12 mouse cellular contexts compared by ENCODE assay signal in the genomic region with DNA sequence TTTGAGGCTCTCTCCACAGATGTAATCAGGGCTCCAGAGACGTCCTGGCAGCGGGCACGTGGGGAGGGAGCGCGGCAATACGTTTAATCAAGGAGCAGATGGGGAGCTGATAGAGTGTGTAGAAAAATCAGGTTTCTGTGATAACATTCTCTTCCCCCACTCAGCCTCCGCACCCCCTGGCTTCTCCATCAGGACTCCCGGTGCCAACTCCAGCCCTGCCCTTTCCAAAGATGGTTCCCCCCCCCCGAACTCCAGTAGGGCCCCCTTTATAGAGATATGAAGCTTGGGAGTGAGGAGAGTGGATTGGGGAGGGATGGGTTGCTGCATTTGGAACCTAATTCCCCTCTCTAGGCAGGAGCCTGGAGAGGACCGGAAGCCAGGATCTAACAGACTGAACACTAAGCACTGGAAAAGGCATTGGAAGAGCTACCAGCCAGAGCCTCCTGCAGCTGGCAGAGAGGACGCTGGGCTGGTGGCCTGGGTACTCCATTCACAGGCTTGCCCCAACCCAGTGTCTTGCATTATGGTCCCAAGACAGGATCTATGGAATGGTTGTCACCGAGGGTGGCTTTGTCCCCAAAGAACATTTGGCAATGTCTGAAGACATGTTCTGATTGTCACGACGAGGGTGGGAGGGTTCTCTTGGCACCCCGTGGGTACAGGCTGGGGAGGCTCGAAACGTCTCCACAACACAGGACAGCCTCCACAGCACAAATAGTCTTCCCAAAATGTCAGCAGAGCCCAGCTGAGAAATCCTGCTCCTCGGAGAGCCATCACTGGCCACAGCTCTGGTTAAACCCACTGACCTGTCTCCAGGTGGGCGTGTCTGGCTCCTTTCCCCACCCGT.
DNase-seq lines count a peak whose midpoint lies in the region; ATAC-seq and TF ChIP-seq lines count a peak whose summit lies in the region.
"Had no signal": no experiment of that assay in that cellular context is flagged by ENCODE, and none has a peak within 500 bp of the region (broad histone marks: within the 10 kb centered on the region; RNA-seq: fewer than 3 reads in every experiment).

No protein-coding gene starts in this region.

- peak overlapping the region; percentile 55; the same call in 1 of the 2 replicates for H3K27ac ChIP-seq in forebrain, embryonic 14.5 days (ENCODE audit: low read depth, low read length)
- H3K27ac ChIP-seq in midbrain, postnatal 0 days (ENCODE audit: low read depth, low read length) = no peak overlapping the region
- H3K27ac ChIP-seq in intestine, postnatal 0 days (ENCODE audit: low read depth, low read length) = no peak overlapping the region
- H3K27ac ChIP-seq: kidney, postnatal 0 days had no signal

- no peaks in the 10 kb centered on the region for H3K36me3 ChIP-seq in forebrain, embryonic 14.5 days (ENCODE audit: control insufficient read depth, insufficient read depth, low read length)
- no peaks in the 10 kb centered on the region for H3K36me3 ChIP-seq in midbrain, postnatal 0 days (ENCODE audit: insufficient read depth, low read length)
- H3K36me3 ChIP-seq in intestine, postnatal 0 days (ENCODE audit: control insufficient read depth, insufficient read depth) = no peaks in the 10 kb centered on the region
- H3K36me3 ChIP-seq: limb, embryonic 13.5 days; midbrain, embryonic 12.5 days had no signal

- H3K4me1 ChIP-seq in forebrain, embryonic 14.5 days (ENCODE audit: control insufficient read depth, insufficient read depth, low read length) = 0 out of 2 replicates have a peak, but pooled peaks cover 3% of the 10 kb centered on the region
- no peaks in the 10 kb centered on the region for H3K4me1 ChIP-seq in midbrain, postnatal 0 days (ENCODE audit: insufficient read depth, low read length)
- no peaks in the 10 kb centered on the region for H3K4me1 ChIP-seq in intestine, postnatal 0 days (replicated peaks; ENCODE audit: control insufficient read depth, insufficient read depth, low read length)
- H3K4me1 ChIP-seq: limb, embryonic 13.5 days had no signal

- H3K9me3 ChIP-seq in forebrain, embryonic 14.5 days (replicated peaks; ENCODE audit: control insufficient read depth, low read length) = no peaks in the 10 kb centered on the region
- no peaks in the 10 kb centered on the region for H3K9me3 ChIP-seq in midbrain, postnatal 0 days (ENCODE audit: low read length)
- H3K9me3 ChIP-seq in intestine, postnatal 0 days (ENCODE audit: control insufficient read depth) = no peaks in the 10 kb centered on the region
- H3K9me3 ChIP-seq: limb, embryonic 13.5 days; midbrain, embryonic 12.5 days had no signal

- peak; percentile 77 for ATAC-seq in forebrain, embryonic 14.5 days
- ATAC-seq in frontal cortex, adult (ENCODE audit: low TSS enrichment) = peak; percentile 80
- no peak for ATAC-seq in midbrain, postnatal 0 days (ENCODE audit: low FRiP score)
- no peak for ATAC-seq in intestine, postnatal 0 days
- ATAC-seq in activated CD4-positive, CD25-positive, alpha-beta regulatory T cell, adult 4 months = no peak

- no peaks in the 10 kb centered on the region for H3K27me3 ChIP-seq in forebrain, embryonic 14.5 days (replicated peaks; ENCODE audit: control insufficient read depth, insufficient read depth, low read length)
- H3K27me3 ChIP-seq in midbrain, postnatal 0 days (ENCODE audit: insufficient read depth, low read length) = no peaks in the 10 kb centered on the region
- no peaks in the 10 kb centered on the region for H3K27me3 ChIP-seq in intestine, postnatal 0 days (replicated peaks; ENCODE audit: control insufficient read depth, insufficient read depth, low read length)
- H3K27me3 ChIP-seq: limb, embryonic 13.5 days had no signal

- 72% methylated on average over 20 of the region's 20 CpGs for WGBS in forebrain, embryonic 14.5 days
- 69% methylated on average over 20 of the region's 20 CpGs for WGBS in midbrain, postnatal 0 days
- WGBS in intestine, postnatal 0 days = 80% methylated on average over 20 of the region's 20 CpGs

- H3K4me3 ChIP-seq in forebrain, embryonic 14.5 days (ENCODE audit: low read depth, low read length) = no peak overlapping the region
- no peak overlapping the region for H3K4me3 ChIP-seq in midbrain, postnatal 0 days (ENCODE audit: low read depth, low read length)
- no peak overlapping the region for H3K4me3 ChIP-seq in intestine, postnatal 0 days (ENCODE audit: low read depth, low read length)
- H3K4me3 ChIP-seq: erythroblast, embryonic 14.5 days; limb, embryonic 13.5 days; midbrain, embryonic 12.5 days had no signal

- no peak overlapping the region for H3K9ac ChIP-seq in forebrain, embryonic 14.5 days (ENCODE audit: low read length)
- H3K9ac ChIP-seq in midbrain, postnatal 0 days (replicated peaks; ENCODE audit: low read length, poor library complexity, severe bottlenecking) = no peak overlapping the region
- H3K9ac ChIP-seq in intestine, postnatal 0 days (ENCODE audit: low read depth, low read length) = no peak overlapping the region
- H3K9ac ChIP-seq: limb, embryonic 13.5 days; lung, embryonic 14.5 days; midbrain, embryonic 12.5 days had no signal

- no peak for TF ChIP-seq CTCF in midbrain, postnatal 0 days (IDR thresholded peaks at IDR 0.05)
- TF ChIP-seq CTCF in intestine, postnatal 0 days (IDR thresholded peaks at IDR 0.05; ENCODE audit: low read depth) = no peak

- DNase-seq in forebrain, embryonic 14.5 days (ENCODE audit: low spot score) = peak; percentile 63
- DNase-seq in layer of hippocampus, adult 9-10 months (ENCODE audit: low spot score) = peak; percentile 30
- DNase-seq in midbrain, postnatal 0 days (ENCODE audit: low spot score) = peak; percentile 34
- DNase-seq in spleen, adult 18-20 months = no peak
- DNase-seq: lung, embryonic 14.5 days had no signal

- no peak overlapping the region for H3K4me2 ChIP-seq in forebrain, embryonic 14.5 days (ENCODE audit: low read length)
- no peak overlapping the region for H3K4me2 ChIP-seq in midbrain, postnatal 0 days (ENCODE audit: low read depth, low read length, poor library complexity, severe bottlenecking)
- no peak overlapping the region for H3K4me2 ChIP-seq in intestine, postnatal 0 days (replicated peaks; ENCODE audit: low read depth)
- H3K4me2 ChIP-seq: limb, embryonic 13.5 days; lung, embryonic 14.5 days; midbrain, embryonic 12.5 days had no signal

Comparison
In these comparisons a context has a peak if more than half of its experiments do, and no peak if none do; other contexts are left out.
1. ATAC-seq: peak in forebrain, embryonic 14.5 days (single experiment) and frontal cortex, adult (single experiment); none in midbrain, postnatal 0 days (single experiment), intestine, postnatal 0 days (single experiment) and activated CD4-positive, CD25-positive, alpha-beta regulatory T cell, adult 4 months (single experiment).
2. DNase-seq: peak in forebrain, embryonic 14.5 days (single experiment), layer of hippocampus, adult 9-10 months (single experiment) and midbrain, postnatal 0 days (single experiment); none in spleen, adult 18-20 months (0 of 2).